Mouse (Mus musculus) brain, adult 2 months (tissue): ENCODE results near the gene Car14.
"Not testable (repeated sequence)": the region's sequence is repeated elsewhere in the genome, so short reads cannot be mapped to it uniquely, and the experiment has no call there.

Experiments used
- DNase-seq: peaks from one replicate; pipeline ENCODE4 v3.0.0; 2011; ENCODE audit warnings: low read depth, low spot score

Car14 gene

DNA sequence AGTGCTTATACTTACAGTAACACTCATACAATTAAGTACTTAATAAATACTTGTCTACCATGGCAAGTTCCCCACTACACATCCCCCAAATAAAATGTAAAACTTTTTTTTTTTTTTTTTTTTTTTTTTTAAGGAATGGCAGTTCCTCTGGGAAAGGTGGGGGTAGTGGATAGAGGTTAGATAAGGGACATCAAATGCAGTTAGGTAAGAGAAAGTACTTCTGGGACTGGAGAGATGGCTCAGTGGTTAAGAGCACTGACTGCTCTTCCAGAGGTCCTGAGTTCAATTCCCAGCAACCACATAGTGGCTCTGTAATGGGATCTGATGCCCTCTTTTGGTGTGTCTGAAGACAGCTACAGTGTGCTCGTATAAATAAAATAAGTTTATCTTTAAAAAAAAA, 47.4 kb downstream of the Car14 start:
- not testable (repeated sequence) for DNase-seq

DNA sequence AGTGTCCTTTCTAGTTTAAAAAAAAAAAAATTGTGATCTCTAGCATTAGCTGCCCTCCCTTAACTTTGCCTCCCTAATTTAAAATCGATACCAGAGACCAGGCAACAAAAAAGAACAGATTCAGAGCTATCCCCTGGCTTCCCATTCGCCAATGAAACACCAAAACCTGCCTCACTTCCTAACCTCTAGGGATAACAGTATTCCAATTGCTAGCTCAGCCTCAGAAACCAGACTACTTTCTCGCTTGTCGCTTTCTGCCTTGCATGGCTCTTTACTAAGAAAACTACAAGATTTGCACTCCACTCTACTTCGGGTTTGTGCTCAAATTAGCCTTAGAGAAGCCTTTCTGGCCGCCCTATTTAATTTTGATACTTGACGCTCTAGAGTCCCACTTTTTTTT, 48.4 kb downstream of the Car14 start:
- no peak for DNase-seq

DNA sequence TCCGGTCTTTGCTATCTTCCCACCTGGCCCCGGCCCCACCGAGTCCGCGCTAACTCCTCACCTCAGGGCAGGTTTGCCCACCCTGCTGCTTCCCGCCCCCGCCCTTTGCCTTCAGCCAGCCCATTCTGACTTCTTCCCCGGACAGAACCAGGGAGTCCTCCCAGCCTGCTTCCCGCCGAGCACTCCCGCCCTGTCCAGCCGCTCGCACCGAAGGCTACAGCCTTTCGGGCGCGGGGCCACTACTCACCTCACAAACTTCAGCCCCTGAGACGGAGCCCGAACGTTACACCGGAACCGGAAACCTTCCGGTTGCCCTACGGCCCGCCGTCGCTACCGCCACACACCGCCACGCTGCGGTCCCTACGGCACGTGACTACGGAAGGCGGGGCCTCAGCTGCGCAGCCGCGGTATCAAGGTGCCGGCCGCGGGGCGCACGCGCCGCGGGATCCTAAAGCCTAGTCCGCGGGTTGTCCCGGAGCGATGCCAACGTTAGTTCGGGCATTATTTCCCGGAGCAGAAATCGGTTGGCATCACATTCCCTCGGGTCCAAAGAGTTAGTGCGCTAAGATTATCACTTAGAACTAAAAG, 48.9 kb downstream of the Car14 start, which contains the start of gene Prpf3:
Prpf3 (minus strand) TSS at position 384 of the 588 bp plus-strand sequence.
- peak; percentile 97 for DNase-seq

DNA sequence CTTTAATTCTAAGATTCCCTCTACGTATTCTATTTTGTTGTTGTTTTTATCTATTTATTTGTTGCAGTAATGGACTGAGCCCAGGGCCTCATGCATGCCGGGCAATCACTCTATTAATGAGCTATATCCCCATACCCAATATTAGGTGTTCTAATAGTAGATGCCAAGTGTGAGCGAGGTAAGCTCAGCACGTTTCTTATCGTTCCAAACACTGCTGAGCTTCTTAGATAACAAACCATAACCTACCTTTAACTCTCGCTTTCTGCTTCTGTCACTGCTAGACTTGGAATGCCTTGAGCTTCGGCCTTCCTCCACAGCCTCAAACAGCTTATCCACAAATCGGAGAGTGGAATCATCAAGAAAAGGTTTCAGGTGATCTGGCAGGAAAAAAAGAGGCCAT, 53.2 kb downstream of the Car14 start:
- DNase-seq = no peak

DNA sequence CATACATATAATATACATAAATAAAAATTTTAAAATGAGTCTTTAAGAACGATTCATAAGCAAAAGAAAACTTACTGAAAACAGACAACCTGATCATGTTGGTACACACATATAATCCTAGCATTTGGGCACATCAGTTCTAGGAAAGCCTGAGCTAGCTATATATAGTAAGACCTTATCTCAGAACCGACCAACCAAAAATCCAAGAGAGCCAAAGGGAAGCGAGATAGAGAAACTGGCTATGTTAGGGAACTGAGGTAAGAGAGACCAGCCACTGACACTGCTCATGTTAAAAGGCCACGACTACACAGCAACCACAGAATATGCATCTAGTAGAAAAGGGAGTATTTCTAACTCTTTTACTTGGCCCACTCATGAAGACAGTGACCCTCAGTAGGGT, 53.9 kb downstream of the Car14 start:
- no peak for DNase-seq
